Mouse (Mus musculus): ENCODE results near the gene Nfkbiz. TPM values are rescaled to one million over a fixed set of nuclear protein-coding genes. Genes with fewer than 3 reads are reported as not detected.

Nfkbiz gene
- polyA plus RNA-seq, 2 experiments, result 5.0 to 9.2 TPM

DNA sequence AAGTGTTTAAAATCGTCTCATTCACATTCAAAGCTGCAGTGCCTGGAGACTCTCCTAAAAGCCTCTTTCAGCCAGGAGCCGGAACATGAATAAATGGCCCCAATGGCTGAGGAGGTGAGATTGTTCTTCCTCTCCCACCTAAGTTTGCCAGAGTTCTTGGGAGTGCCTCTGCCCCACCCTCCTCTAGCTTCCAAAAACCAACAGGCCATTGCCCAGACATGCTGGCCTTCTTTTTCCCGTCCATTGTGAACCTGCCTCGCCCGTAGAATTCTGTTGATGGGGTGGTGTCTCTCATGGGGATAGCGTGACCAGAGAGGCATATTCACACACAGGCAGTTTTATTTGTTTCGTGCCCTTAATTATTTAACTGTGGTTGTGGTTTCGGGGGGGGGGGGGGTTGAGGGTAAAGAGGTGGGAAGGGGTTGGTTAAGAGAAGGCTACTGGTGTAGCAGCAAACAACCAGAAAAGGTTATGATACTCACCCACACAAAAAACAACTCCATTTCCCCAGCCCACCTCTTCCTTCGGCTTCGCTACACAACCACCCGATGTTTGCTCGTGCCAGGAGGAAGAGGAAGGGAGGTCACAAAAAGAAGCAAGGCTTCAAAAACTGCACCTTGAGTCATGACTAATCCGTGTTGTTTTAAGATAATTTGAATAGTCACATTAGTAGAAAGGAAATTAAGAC lies 51.2 kb downstream of the Nfkbiz start:
- no peak for ATAC-seq (ENCODE audit: low FRiP score, low read depth)
- Histone ChIP-seq H3K27ac (replicated peaks; ENCODE audit: low read depth, low read length) (no peak overlapping the region), H3K4me2 (replicated peaks; ENCODE audit: low read depth, low read length, severe bottlenecking) (no peak overlapping the region), H3K4me3 (replicated peaks; ENCODE audit: low read length) (no peak overlapping the region), H3K9me3 (ENCODE audit: control insufficient read depth, low read length) (no peaks in the 10 kb centered on the region), H3K36me3 (ENCODE audit: control insufficient read depth, insufficient read depth, low read length) (no peaks in the 10 kb centered on the region), H3K9ac (ENCODE audit: low read depth, low read length, severe bottlenecking) (no peak overlapping the region), H3K27me3 (ENCODE audit: control insufficient read depth, insufficient read depth, low read length) (no peaks in the 10 kb centered on the region), H3K4me1 (ENCODE audit: control insufficient read depth, insufficient read depth, low read length) (no peaks in the 10 kb centered on the region)
- 79% methylated on average over 13 of the region's 13 CpGs for WGBS
- no peak for TF ChIP-seq POLR2A (IDR thresholded peaks at IDR 0.05; ENCODE audit: borderline replicate concordance, extremely low read depth, insufficient read depth, insufficient read length)
- DNase-seq (ENCODE audit: low spot score), result no peak

DNA sequence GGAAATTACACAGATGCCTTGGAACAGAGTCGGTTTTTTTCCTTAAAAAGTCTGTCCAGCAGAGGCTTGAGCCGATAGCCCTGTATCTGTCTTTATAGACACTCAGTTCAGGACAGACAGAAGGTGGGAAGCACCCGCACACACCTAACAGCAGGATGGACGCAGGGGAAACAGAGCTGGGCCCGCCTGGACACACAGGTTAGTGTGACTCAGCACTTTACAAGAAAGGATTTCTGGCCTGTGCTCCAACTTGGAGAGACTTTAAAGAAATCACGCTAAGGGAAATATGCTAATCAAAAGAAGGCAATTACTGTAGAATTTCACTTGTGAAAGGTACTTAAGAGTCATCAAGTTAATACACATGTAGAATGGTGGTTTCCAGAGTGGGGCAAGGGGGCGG lies 54.3 kb downstream of the Nfkbiz start:
- Histone ChIP-seq H3K4me1 (ENCODE audit: control insufficient read depth, insufficient read depth, low read length) (no peaks in the 10 kb centered on the region), H3K9ac (ENCODE audit: low read depth, low read length, severe bottlenecking) (no peak overlapping the region), H3K4me2 (replicated peaks; ENCODE audit: low read depth, low read length, severe bottlenecking) (no peak overlapping the region), H3K36me3 (ENCODE audit: control insufficient read depth, insufficient read depth, low read length) (no peaks in the 10 kb centered on the region), H3K27ac (replicated peaks; ENCODE audit: low read depth, low read length) (no peak overlapping the region), H3K4me3 (replicated peaks; ENCODE audit: low read length) (no peak overlapping the region), H3K9me3 (ENCODE audit: control insufficient read depth, low read length) (no peaks in the 10 kb centered on the region), H3K27me3 (ENCODE audit: control insufficient read depth, insufficient read depth, low read length) (no peaks in the 10 kb centered on the region)
- TF ChIP-seq POLR2A (IDR thresholded peaks at IDR 0.05; ENCODE audit: borderline replicate concordance, extremely low read depth, insufficient read depth, insufficient read length), result no peak
- 75% methylated on average over 7 of the region's 7 CpGs for WGBS
- no peak for DNase-seq (ENCODE audit: low spot score)
- ATAC-seq (ENCODE audit: low FRiP score, low read depth), result no peak

DNA sequence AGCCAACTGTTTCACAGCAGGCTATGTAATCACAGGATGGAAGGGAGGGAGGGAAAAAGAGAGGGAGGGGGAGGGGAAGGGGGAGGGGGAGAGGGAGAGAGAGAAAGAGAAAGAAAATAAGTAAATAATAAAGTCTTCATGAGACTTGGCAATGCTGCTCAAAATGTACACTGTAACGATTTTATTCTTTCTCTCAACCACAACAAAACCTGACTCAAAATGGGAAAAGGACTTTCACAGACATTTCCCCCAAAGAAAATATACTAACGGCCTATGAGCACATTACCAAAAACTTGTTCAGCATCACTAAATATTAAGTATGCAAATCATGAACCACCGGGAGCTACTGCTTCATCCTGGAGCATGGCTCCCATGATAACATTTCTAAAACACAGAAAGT lies 54.8 kb downstream of the Nfkbiz start:
- TF ChIP-seq POLR2A (IDR thresholded peaks at IDR 0.05; ENCODE audit: borderline replicate concordance, extremely low read depth, insufficient read depth, insufficient read length), result no peak
- H3K36me3 ChIP-seq (ENCODE audit: control insufficient read depth, insufficient read depth, low read length), result no peaks in the 10 kb centered on the region
- H3K9me3 ChIP-seq (ENCODE audit: control insufficient read depth, low read length), result no peaks in the 10 kb centered on the region
- no peaks in the 10 kb centered on the region for H3K4me1 ChIP-seq (ENCODE audit: control insufficient read depth, insufficient read depth, low read length)
- no peak overlapping the region for H3K4me2 ChIP-seq (replicated peaks; ENCODE audit: low read depth, low read length, severe bottlenecking)
- DNase-seq (ENCODE audit: low spot score), result no peak
- no peak for ATAC-seq (ENCODE audit: low FRiP score, low read depth)
- H3K9ac ChIP-seq (ENCODE audit: low read depth, low read length, severe bottlenecking), result no peak overlapping the region
- H3K27ac ChIP-seq (replicated peaks; ENCODE audit: low read depth, low read length), result no peak overlapping the region
- H3K4me3 ChIP-seq (replicated peaks; ENCODE audit: low read length), result no peak overlapping the region
- WGBS, result 78% methylated on average over 3 of the region's 3 CpGs
- no peaks in the 10 kb centered on the region for H3K27me3 ChIP-seq (ENCODE audit: control insufficient read depth, insufficient read depth, low read length)

DNA sequence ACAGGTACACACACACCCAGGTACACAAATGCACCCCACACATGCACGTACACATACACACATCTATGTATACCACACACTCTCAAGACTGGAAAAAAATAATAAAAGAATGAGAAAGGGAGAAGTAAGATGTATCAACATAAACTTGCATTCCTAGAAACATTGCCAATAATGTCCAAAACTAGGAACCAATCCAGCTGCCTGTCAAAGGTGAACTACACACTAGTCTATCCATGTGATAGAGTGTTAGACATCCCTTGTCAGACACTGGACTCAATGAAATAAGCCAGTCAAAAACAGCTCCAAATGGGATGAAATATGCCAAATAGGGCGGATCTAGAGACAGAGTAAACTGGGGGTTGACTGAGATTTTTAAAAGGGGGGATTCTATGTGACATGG lies 55.8 kb downstream of the Nfkbiz start:
- no peak for TF ChIP-seq POLR2A (IDR thresholded peaks at IDR 0.05; ENCODE audit: borderline replicate concordance, extremely low read depth, insufficient read depth, insufficient read length)
- no peak overlapping the region for H3K4me3 ChIP-seq (replicated peaks; ENCODE audit: low read length)
- no peak for ATAC-seq (ENCODE audit: low FRiP score, low read depth)

DNA sequence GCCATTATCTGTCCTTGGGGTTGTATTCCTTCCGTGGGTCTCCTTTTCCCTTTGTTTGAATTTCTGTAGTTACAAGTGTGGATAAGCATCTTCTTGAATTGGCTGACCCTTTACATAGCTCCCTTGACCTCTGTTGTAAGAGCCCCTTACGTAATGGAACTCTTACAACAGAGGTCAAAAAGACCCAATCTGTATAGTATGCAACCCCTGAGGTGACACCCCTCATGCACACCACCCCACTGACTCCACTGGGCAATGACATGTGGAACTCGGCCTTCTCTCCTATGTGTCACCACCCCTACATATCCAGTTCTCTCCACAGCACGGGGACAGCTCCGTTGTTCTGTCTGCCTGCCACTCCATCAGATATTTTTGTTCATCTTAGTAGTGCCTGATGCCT lies 56.9 kb downstream of the Nfkbiz start:
- no peak for TF ChIP-seq POLR2A (IDR thresholded peaks at IDR 0.05; ENCODE audit: borderline replicate concordance, extremely low read depth, insufficient read depth, insufficient read length)
- Histone ChIP-seq H3K9me3 (ENCODE audit: control insufficient read depth, low read length) (no peaks in the 10 kb centered on the region), H3K4me3 (replicated peaks; ENCODE audit: low read length) (no peak overlapping the region), H3K4me2 (replicated peaks; ENCODE audit: low read depth, low read length, severe bottlenecking) (no peak overlapping the region), H3K9ac (ENCODE audit: low read depth, low read length, severe bottlenecking) (no peak overlapping the region), H3K36me3 (ENCODE audit: control insufficient read depth, insufficient read depth, low read length) (no peaks in the 10 kb centered on the region), H3K27ac (replicated peaks; ENCODE audit: low read depth, low read length) (no peak overlapping the region), H3K27me3 (ENCODE audit: control insufficient read depth, insufficient read depth, low read length) (no peaks in the 10 kb centered on the region), H3K4me1 (ENCODE audit: control insufficient read depth, insufficient read depth, low read length) (no peaks in the 10 kb centered on the region)
- 80% methylated on average over 5 of the region's 5 CpGs for WGBS
- ATAC-seq (ENCODE audit: low FRiP score, low read depth), result no peak
- DNase-seq (ENCODE audit: low spot score), result no peak

More for the DNA sequence above, 55.8 kb downstream of the Nfkbiz start:
- Histone ChIP-seq H3K4me2 (replicated peaks; ENCODE audit: low read depth, low read length, severe bottlenecking) (no peak overlapping the region), H3K4me1 (ENCODE audit: control insufficient read depth, insufficient read depth, low read length) (no peaks in the 10 kb centered on the region), H3K9me3 (ENCODE audit: control insufficient read depth, low read length) (no peaks in the 10 kb centered on the region), H3K27me3 (ENCODE audit: control insufficient read depth, insufficient read depth, low read length) (no peaks in the 10 kb centered on the region), H3K27ac (replicated peaks; ENCODE audit: low read depth, low read length) (no peak overlapping the region), H3K36me3 (ENCODE audit: control insufficient read depth, insufficient read depth, low read length) (no peaks in the 10 kb centered on the region), H3K9ac (ENCODE audit: low read depth, low read length, severe bottlenecking) (no peak overlapping the region)
- WGBS, result 93% methylated on average over 2 of the region's 2 CpGs
- no peak for DNase-seq (ENCODE audit: low spot score)

Data from limb, embryonic 14.5 days (tissue).